Mouse (Mus musculus) inflammation-experienced regulatory T-cells, adult 6 months (primary cell): ENCODE measurements at regions not wholly inside any gene's neighbourhood (a gene's known extent, or its start where the extent isn't known, plus 50 kb on each side); places are given as distances from the start of the nearest gene placed in this dataset.

Source experiments
- ATAC-seq: one replicate; pipeline ENCODE4 v1.8.0; 2017

DNA sequence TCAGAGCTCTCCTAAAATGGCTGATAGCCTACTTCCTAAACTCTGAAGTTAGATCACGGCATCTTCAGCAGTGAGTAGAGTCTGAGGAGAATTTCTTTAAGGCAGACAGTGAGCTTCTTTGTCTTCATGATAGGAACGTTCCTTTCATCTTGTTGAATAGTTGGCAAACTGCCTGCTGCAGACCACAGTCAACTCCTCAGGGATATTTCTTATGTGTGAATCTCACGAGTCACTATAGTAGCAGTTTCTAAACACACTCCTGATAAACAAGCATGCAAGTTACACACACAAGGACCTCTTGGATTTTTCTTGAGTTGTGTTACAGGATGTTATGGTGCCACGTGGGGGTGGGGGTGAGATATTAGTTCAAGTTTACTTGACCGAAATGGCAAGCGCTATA lies 205.2 kb downstream of the Gm11077 start:
- no peak for ATAC-seq

DNA sequence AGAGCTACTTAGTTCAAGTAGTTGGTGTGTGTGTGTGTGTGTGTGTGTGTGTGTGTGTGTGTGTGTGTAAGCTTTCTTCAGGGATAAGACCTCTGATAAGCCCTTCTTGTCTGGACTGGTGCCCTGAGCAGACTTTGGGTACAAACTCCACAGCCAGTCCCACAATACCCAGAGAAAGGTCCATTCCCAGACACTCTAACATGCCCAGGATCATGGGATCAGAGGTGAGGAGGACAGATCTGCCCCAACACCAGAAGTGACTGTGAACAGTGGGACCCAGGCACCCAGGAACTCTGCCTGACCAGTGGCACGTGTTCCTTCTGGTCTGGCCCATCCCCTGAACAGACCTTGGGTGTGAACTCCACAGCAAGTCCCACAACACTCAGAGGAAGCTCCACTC lies 208.9 kb downstream of the Gm11077 start:
- no peak for ATAC-seq

DNA sequence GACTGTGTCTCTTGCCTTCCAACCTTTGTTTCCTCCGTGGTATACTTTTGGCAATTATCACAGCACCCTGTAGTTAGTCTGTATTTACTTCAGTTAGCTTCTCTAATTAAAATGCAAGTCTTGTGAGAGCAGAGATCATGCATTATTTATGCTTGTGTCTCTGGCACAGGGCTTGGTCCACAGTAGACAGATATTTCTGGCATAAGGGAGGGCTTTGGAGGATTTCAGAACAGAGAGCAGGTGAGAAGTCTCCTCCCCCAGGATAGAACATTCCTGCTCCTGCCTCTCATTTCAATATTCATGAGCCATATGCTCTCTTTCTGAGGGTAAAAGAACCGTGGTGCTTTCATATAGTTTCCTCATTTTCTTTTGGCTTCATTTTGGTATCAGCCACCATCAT lies 217.6 kb downstream of the Gm11077 start:
- ATAC-seq: no peak

DNA sequence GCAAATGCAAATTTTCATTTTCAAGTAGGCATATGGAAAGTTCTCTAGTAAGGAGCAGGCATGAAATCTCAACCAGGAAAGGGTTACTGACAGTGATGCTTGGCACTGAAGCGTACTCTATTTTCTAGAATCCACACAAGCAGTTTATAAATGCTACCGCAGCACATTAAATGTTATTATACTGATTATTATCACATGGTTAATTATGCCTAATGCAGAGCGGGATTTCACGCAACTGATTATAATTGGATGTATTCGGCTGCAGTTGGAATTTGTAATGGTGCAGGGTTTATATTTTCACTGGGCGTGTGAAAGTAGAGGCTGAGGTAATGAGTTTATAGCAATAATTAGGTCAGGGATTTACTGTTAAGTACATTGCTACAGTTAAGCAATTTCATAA lies 221.4 kb downstream of the Gm11077 start:
- no peak for ATAC-seq

DNA sequence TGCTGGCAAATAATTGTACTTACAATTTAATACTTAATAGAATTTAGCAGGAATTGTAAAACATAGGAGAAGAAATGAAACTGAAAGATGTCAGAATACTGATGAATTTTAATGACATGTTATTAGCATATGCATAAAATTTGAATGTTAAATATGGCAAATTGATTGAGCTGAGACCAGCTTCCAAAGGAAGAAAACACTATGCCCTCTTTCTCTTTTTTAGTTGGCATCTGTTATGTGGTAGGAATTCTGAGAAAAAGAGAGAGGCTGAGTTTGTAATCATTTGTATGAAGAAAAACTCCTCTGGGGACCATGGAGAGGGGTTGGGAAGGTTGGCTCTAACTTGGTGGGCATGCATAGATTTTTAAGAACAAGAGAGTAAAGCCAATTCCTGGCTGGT lies 224.2 kb downstream of the Gm11077 start:
- ATAC-seq: no peak

DNA sequence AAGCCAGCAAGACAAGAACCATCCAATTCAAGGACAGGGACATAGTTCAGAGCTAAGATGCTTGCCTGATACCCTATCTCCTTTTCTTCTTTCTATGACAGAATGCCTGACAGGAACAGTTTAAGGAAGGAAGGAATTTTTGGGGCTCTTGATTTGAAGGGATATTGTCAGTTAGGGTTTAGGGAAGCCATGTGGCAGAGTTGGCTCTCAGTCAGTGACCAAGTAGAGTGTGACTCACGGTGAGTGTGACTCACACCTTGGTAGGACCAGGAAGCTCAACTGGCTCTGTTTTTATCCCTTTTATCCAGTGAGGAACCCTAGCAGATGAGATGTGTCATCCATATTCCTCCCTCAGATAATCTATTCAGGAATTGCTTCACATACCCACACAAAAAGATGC lies 224.6 kb downstream of the Gm11077 start:
- no peak for ATAC-seq

DNA sequence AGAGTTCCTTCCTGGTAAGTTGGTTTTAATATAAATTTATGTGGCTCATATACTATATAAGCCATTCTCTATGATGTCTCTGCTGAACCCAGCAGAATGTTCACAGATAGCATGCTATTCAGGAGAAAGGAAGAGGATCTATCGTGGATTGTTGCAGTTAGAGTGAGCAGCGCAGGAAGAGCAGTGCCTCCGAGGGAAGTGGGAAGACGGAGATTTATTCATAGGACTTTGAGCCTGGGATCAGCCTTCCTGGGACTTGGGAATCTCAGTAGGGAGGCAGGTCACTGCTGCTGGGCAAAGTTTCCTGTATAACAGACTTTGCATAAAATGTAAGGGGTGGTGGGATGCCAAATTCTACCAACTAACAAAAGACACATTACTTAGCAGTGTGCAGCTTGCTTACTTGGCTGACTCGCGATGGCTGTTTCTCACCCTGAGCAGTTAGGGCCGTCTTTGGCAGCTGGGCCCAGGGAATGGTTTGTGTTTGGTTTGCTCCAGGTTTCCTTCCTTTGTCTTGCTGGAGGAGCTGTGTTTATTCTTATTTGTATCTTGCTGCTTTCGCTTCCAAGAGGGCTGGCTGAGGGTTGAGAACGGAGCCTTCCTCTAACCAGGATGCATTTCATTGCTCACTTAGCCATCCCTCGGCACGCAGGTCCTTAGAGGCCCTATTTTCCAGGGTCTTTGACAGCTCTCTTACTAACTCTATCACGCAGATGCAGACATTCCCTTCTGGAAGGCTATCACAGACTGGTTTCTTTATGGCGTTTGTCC lies 226.9 kb downstream of the Gm11077 start:
- no peak for ATAC-seq

DNA sequence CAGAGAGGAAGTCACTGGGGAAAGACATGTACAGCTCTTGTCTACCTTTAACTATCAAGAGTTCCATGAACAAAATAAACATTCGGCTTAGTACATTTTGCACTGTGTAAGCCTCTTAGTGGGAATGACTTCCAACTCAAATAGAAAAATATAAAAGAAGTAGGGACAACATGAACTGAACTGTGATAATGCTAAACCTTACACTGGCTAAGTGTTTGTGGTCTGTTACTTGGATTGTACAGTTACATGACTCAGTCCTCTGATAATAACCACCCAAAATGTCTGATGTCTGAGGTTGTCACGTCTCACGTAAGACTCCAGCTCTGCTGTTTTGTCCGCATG lies 227.4 kb downstream of the Gm11077 start:
- no peak for ATAC-seq

DNA sequence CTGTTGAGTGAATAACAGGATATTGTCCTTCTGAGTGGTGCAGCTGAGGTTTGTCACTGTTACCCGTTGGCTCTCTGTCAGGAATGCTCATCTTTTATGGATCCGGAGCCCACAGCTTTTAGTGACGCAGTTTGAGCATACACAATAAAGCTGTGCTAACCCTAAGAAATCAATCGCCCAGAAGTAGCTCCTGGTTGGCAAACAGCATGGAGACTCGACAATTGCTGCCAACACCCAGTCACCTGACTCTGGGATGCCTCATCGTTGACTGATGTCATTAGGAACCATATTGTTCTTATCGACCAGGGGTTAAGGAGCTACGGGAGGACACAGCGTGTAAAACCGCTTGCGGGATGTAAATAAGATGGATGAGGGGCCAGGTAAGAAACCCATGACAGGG lies 232.9 kb downstream of the Gm11077 start:
- ATAC-seq: no peak

DNA sequence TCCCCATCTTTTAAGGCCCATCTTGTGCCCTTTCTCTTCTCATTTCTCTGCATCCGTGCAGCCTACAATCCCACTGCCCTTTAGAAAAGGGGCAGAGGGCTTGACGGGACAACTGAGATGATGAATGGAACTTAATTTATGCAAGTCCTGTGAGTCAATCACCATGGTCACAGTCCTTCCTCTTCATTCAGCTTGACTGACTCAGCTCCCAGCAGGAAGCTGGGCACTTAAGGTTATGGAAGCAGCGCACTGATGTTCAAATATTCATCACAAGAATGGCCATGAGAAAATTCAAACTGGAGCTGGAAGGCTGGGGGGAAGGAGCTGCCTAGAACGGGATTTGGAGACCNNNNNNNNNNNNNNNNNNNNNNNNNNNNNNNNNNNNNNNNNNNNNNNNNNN lies 233.5 kb downstream of the Gm11077 start:
- no peak for ATAC-seq

DNA sequence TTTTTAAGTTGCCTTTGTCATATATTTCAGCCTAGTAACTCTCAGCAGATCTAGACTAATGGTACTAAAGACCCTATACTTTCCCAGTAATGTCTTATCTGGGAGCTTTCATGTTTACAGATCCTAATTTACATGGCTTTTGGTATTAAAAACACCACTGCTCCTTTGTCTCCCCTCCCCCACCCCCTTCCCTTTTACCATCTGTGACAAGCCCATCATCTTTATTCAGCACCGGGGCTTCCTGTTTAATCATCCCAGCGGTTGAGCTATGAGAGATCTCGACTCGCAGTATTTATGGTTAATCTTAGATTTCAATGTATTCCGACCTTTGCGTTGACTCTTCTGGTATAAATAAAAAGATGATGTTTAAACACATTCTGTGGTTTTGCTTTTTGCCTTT lies 244.6 kb downstream of the Gm11077 start:
- ATAC-seq: no peak

DNA sequence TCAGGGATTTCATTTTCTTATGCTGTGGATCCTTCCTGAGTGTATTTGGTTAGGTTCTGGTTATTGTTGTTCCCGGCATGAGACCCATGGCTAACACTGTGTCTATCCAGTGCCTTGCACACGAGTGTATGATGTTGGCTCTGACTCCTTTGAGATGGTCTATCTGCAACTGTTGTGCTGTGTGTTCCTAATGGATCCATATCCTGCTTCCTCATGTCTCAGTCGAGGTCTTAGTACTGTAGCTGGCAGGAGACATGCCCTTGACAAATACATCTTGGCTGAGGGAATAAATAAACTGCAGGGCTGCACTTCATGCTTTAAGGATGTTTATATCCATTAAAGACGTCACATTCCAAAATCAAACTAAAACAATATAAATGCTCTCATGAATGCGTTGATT lies 247.9 kb downstream of the Gm11077 start:
- no peak for ATAC-seq

DNA sequence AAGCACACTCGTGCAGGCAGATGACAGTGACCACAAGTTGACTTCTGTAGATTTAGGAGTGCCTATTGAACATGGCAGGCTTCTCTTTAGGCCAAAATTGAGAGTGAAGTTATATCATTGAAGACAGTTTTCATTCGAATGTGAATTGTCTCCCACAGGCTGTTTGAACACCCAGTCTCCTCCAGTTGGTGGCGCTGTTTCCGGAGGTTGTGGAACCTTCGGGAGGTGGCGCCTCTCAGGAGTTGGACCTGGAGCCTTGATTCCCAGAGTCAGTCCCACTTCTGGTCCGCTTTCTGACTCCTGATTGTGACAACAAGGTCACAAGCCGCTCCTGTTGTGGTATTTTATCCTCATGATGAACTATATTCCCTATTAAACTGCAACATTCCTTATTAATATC lies 254.5 kb downstream of the Gm11077 start:
- ATAC-seq: no peak

DNA sequence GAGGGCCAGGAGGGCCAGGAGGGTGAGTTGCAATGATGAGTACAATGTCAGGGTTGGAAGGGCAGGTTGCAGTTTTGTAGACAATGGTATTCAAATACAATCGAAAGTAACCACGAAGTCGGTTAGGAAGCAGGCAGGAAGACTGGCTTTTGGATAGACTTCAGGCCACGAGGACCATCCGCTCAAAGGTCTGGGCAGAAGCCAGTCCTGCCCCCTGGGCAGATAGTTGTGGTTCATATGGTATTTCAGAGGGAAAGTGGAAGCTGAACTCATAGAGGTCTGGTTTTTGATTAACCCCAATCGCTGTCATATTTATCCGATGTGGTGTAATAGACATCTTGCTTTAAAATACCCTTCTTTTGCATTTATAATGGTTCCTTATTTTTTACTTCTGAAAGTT lies 255.2 kb downstream of the Gm11077 start:
- no peak for ATAC-seq

DNA sequence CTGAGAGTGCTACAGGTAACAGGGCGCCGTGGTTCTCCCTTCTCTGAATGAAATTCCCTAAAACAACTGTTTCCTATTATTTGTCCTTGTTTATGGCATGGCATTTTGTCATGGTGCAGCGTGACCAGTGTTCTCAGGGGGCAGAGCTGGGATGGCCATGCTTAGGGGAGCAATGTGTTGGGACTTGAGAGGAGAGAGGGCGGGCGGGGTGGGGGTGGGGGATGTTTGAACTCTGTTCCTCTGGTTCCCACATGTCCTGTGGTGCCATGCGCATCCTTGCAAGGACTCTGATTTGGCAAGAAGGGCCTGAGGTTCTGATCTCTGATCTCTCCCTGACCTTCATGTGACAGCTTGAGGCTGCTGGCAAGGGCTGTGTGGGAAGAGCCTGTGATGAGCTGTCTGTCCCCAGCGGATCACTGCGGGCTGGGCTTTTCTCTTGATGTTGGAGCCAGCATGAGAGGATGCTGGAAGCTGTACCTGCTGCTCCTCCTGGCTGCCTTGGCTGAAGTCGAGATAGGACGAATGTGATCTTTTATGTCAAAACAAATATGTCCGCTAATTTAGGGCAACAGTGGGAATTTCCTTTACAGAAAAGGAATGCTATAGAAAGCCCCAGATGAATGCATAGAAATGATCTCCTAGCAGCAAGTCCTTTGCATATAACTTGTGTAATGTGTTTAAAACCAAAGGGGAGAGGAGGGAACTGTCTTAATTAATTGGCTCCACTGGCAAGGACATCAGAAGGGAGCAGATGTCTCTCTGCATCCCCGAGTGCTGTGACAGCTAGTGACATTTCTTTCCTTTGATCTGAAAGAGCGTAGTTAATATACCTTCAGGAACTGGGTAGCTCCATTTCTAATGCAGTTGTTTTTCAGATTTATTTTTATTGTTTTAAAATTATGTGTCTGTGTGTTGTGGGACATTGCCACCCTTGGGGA lies 255.2 kb upstream of the Pde3a start:
- ATAC-seq: no peak

DNA sequence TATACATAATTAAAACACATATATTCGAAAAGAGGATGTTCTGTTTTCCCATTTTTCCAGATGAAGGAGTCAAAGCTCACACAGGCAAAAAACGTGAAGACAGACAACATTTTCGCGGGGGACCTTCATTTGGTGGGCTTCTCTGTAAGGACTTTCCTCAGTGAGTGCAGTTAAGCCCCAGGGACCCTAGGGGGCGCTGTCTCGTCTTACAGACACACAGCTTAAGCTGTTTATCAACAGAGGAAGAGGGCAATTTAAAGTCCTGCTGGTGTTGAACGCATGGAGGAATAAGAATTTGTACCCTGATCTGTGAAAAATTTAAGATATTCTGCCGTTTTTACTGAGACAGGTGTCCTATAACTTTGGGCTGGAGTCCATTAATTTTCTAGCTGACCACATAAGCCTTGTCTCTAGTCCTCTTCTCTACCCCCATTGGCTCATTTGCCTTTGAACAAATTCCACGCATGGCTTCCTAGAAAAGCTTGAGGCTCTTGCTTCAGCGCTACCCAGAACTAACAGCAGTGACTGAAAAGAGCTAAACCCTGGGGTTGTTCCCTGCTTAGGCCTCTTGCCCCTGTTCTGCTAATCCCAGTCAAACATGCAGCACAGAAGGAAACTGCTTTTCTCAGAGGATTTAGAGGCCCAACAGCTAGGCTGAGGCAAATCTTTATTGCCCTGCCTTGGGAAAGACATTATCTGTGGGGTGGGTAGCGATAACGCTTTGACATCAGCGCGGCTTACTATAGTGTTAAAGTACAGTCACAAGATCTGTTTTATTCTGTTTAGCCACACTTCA lies 253.5 kb upstream of the Pde3a start:
- ATAC-seq: no peak

DNA sequence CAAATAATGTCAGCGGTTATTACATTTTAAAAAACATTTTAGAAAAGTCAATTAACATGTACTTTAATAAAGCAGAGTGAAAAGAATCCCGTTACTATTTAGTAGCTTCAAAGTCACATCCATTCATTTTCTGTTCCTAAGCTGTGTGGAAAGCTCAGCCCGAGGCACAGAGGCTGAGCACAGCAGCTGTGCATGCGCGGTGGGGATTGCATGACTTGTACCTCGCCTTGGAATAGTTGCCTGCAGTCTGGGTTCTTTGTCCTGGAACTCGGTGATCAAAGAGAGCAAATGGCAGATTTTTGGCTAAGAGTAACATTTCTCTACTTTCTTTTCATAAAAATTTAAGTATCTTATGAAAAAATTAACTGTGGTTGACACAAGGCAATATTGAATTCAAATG lies 251.0 kb upstream of the Pde3a start:
- no peak for ATAC-seq

DNA sequence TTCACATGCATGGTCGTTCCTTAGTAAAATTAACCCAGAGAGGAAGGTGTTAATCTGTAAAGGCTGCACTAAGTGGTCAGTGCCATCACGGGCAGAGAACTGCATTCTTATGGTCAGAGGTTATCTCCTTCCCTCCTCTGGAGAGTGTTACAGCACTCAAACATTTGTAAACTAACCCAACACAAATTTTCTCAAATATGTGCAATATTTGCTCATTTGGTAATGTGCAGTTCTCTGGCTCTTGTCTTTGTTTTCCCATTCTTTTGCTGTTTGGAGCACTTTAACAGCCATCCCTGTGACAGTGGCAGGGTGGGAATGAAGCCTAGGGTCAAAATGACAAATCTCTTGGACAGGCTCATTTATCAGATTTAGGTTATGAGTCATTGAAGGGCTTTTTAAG lies 248.5 kb upstream of the Pde3a start:
- no peak for ATAC-seq

DNA sequence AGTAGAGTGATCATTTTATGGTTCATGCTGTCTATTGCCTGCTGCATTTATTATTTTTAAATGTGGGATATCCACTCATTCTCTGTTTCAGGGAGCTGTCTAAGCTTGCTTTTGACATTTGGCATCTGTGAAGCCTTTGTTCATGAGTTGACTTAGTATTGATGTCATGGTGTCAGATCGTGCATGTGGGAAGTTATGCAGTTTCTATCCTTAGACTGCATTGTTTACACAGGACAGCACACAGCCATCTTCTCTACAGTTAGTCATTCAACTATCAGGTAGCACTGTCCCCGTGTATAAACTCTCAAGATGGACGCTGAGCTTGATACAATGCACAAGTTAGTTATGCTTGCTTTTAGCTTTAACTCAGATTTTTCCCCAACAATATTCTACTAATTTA lies 247.8 kb upstream of the Pde3a start:
- ATAC-seq: no peak

DNA sequence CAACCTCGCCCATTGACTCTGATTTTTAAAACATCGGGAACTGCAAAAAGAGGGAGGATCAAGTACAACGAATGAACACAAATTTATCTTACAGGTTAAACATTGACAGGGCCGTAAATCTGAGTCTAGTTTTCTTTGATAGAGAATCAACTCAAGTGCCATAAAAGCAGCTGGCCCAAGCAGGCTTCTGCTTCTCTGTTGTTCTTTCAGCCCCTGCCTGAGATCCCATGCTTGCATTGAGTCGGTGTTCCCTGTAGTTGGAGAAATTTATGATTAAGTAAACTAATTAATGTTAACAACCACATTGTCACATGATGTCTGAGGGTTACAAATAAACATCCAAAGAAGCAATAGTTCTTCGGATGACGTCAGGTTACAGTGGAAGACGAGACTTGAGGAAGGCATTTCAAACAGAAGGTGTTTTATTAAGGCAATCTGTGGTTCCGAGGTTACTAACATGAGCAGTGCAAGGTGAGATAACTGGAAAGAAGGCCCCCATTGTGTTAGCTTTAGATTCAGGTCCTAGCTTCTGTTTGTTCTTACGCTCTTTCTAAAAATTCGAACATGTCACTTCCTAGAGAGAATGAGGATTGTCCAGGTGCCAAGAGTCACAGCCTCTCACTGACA lies 233.9 kb upstream of the Pde3a start:
- no peak for ATAC-seq

DNA sequence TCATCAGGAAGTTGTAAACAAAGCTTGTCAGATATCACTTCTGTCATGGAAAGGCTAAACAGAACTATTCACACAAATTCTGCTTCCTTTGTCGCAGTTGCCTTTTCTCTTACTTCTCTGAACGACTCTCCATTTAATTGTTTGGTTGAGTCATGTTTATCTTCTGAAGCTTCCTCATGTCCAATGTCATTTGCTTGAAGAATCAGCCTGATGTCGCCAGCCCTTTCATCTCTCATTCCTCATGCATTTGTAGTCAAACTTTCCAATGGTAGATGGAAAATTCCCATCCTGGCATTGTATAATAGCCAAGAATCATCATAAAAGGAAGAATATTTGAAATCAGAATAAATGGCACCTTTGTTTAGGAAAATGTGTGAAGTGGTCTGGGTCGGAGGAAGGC lies 225.6 kb upstream of the Pde3a start:
- no peak for ATAC-seq

DNA sequence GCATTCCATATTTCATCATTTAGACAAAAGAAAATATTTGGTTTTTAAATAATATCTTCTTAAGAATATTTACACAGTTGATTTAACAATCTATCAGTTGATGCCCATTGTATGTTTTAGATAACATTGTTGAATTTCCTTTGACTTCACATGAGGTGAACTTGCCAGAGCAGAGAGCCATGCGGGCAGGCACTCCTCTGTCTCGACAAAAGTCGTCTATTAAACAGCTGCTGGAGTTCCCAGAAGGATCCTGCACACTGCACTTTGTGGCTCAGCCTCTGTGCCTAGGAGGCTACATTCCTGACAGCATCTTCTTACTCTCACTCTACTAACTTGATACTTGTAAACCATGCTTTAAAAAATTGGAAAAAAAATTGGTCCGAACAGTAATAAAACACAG lies 221.7 kb upstream of the Pde3a start:
- no peak for ATAC-seq

DNA sequence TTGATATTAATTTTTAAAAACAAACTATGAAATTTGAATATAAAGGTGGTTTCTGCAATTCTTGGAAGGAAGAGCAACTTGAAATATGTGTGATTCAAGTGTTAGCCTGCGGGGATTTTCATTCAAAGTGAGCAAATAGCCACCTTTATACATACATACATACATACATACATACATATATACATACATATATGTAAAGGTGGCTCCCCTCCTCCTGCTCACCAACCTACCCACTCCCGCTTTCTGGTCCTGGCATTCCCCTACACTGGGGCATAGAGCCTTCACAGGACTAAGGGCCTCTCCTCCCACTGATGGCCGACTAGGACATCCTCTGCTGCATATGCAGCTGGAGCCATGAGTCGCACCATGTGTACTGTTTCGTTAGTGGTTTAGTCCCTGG lies 221.3 kb upstream of the Pde3a start:
- no peak for ATAC-seq
